Mouse (Mus musculus): ENCODE data around the gene Rab26.

DNA sequence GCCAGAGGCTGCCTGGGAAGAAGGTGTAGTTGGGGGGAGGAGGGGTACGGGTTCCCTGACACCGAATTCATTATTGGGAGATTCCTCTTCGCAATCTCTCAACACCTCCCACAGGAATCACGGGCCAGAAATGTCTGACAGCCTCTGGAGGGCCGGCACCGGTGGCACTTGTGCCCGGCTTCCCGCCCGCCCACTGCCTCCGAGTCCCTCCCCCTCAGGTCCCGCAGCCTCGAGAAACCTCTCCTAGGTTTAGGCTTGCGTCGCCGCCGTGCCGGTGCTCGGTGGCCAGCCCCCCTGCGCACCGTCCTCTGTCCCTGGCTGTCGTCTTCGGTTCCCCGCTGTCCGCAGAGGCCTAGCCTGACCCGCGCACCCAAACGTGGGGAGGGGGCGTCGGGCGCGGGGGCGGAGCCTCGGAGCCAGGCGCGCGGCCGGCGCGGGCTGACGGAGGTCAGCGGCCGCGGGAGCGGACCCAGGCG is 45.8 kb downstream of the Rab26 start, which contains the start of gene Caskin1:
- TF ChIP-seq TAL1 (IDR thresholded peaks at IDR 0.05; ENCODE audit: low read length): no peak
- TF ChIP-seq GATA1 (IDR thresholded peaks at IDR 0.05; ENCODE audit: low read length): no peak
